ENCODE assay signal across 17 mouse cellular contexts in the genomic region with DNA sequence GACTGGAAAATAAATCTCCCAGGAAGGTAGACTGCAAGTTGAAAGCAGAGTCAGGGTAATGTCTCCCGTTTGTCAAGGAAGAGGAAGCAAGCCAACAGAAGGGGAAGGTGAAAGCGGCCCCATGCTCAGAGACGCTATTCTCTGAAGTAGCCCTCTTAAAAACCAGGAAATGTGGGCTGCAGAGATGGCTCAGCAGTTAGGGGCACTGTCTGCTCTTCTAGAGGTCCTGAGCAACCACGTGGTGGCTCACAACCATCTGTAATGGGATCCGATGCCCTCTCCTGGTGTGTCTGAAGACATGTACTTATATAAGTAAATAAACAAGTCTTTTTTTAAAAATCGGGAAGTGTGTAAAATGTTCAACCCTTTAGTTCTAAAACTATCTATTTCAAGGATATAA. TPM values are rescaled to one million over a fixed set of nuclear protein-coding genes. Genes with fewer than 3 reads are reported as not detected.
DNase-seq lines count a peak whose midpoint lies in the region; ATAC-seq and TF ChIP-seq lines count a peak whose summit lies in the region.
"Had no signal": no experiment of that assay in that cellular context is flagged by ENCODE, and none has a peak within 500 bp of the region (broad histone marks: within the 10 kb centered on the region; RNA-seq: fewer than 3 reads in every experiment).

No protein-coding gene starts in this region.

- peak overlapping the region; percentile 36 to 42 for H3K4me3 ChIP-seq in MEL (ENCODE audit: control insufficient read depth in 1 of 2, insufficient read depth in 1 of 2, low read depth in 2 of 2, low read length in 2 of 2)
- no peak overlapping the region for H3K4me3 ChIP-seq in liver, postnatal 0 days (ENCODE audit: low read depth, low read length)
- no peak overlapping the region for H3K4me3 ChIP-seq in forebrain, embryonic 12.5 days (replicated peaks)
- H3K4me3 ChIP-seq in hindbrain, embryonic 11.5 days (ENCODE audit: low read depth, low read length), result no peak overlapping the region
- H3K4me3 ChIP-seq: embryonic facial prominence, embryonic 10.5 days; neural tube, embryonic 13.5 days had no signal

- TF ChIP-seq RAD21 in MEL (IDR thresholded peaks at IDR 0.05; ENCODE audit: low read depth, low read length), result peak; percentile 31

- WGBS in liver, postnatal 0 days (ENCODE audit: insufficient replicate concordance), result 32% methylated on average over 6 of the region's 6 CpGs
- WGBS in forebrain, embryonic 12.5 days, result 77% methylated on average over 6 of the region's 6 CpGs
- 74% methylated on average over 6 of the region's 6 CpGs for WGBS in hindbrain, embryonic 11.5 days

- H3K27ac ChIP-seq in MEL (ENCODE audit: control insufficient read depth, low read depth, low read length), result peak overlapping the region; percentile 92
- no peak overlapping the region for H3K27ac ChIP-seq in liver, postnatal 0 days (ENCODE audit: low read depth)
- no peak overlapping the region for H3K27ac ChIP-seq in forebrain, embryonic 12.5 days
- no peak overlapping the region for H3K27ac ChIP-seq in hindbrain, embryonic 11.5 days (ENCODE audit: low read depth, low read length)
- H3K27ac ChIP-seq: embryonic facial prominence, embryonic 10.5 days; macrophage; neural tube, embryonic 13.5 days had no signal

- peak; percentile 42 for DNase-seq in layer of hippocampus, adult 11-12 months (ENCODE audit: low spot score)
- no peak for DNase-seq in layer of hippocampus, postnatal 10 days (ENCODE audit: low spot score in 2 of 2)
- peak; percentile 93 for DNase-seq in MEL (ENCODE audit: low read depth, low spot score)
- DNase-seq in liver, postnatal 0 days, result no peak
- no peak for DNase-seq in hindbrain, embryonic 11.5 days (ENCODE audit: low spot score)
- no peak for DNase-seq in ovary, postnatal 10 days (ENCODE audit: low spot score)
- DNase-seq: cerebellum, postnatal 14 days; kidney, postnatal 14 days; retina, postnatal 1 day; spleen, adult 18-20 months had no signal

- no peak for TF ChIP-seq EP300 in MEL (IDR thresholded peaks at IDR 0.05; ENCODE audit: low read depth in 1 of 2, low read length in 2 of 2)
- TF ChIP-seq EP300 in liver, postnatal 0 days (IDR thresholded peaks at IDR 0.05; ENCODE audit: low read depth), result no peak

- peak; percentile 65 for ATAC-seq in hematopoietic stem cell, adult 5-6 weeks (replicated peaks in 1 of 2; ENCODE audit: insufficient read depth in 1 of 2, low FRiP score in 2 of 2, low TSS enrichment in 1 of 2, low read depth in 1 of 2, poor library complexity in 2 of 2, severe bottlenecking in 2 of 2)
- ATAC-seq in liver, postnatal 0 days, result 0 out of 2 replicates have a peak, but pooled peaks have one; percentile 22
- ATAC-seq in forebrain, embryonic 12.5 days (ENCODE audit: low FRiP score), result no peak
- no peak for ATAC-seq in hindbrain, embryonic 11.5 days (ENCODE audit: low FRiP score)

- no peaks in the 10 kb centered on the region for H3K27me3 ChIP-seq in MEL (ENCODE audit: control insufficient read depth in 1 of 2, insufficient read depth in 2 of 2, low read length in 2 of 2)
- H3K27me3 ChIP-seq in liver, postnatal 0 days (ENCODE audit: insufficient read depth, low read length), result no peaks in the 10 kb centered on the region
- H3K27me3 ChIP-seq in forebrain, embryonic 12.5 days, result no peaks in the 10 kb centered on the region
- no peaks in the 10 kb centered on the region for H3K27me3 ChIP-seq in hindbrain, embryonic 11.5 days (ENCODE audit: control insufficient read depth, insufficient read depth, low read length)
- H3K27me3 ChIP-seq: neural tube, embryonic 13.5 days had no signal

- H3K4me1 ChIP-seq in MEL (ENCODE audit: control insufficient read depth in 1 of 2, insufficient read depth in 2 of 2, low read length in 2 of 2), result peaks cover 33 to 47% of the 10 kb centered on the region in 2 experiments
- H3K4me1 ChIP-seq in liver, postnatal 0 days (ENCODE audit: insufficient read depth), result peaks cover 16% of the 10 kb centered on the region; the same call in 1 of the 2 replicates
- no peaks in the 10 kb centered on the region for H3K4me1 ChIP-seq in forebrain, embryonic 12.5 days
- H3K4me1 ChIP-seq in hindbrain, embryonic 11.5 days (replicated peaks; ENCODE audit: control insufficient read depth, insufficient read depth, low read length), result no peaks in the 10 kb centered on the region

- H3K9me3 ChIP-seq in MEL (replicated peaks; ENCODE audit: insufficient read depth, low read length), result no peaks in the 10 kb centered on the region
- H3K9me3 ChIP-seq in liver, postnatal 0 days (ENCODE audit: low read length), result no peaks in the 10 kb centered on the region
- no peaks in the 10 kb centered on the region for H3K9me3 ChIP-seq in forebrain, embryonic 12.5 days
- H3K9me3 ChIP-seq in hindbrain, embryonic 11.5 days (ENCODE audit: control insufficient read depth, low read length), result no peaks in the 10 kb centered on the region
- H3K9me3 ChIP-seq: embryonic facial prominence, embryonic 10.5 days; neural tube, embryonic 13.5 days had no signal

- H3K79me2 ChIP-seq in MEL (ENCODE audit: control insufficient read depth, insufficient read depth, low read length, poor library complexity), result no peaks in the 10 kb centered on the region

- no peak overlapping the region for H3K4me2 ChIP-seq in liver, postnatal 0 days (ENCODE audit: low read depth, low read length)
- no peak overlapping the region for H3K4me2 ChIP-seq in forebrain, embryonic 12.5 days
- no peak overlapping the region for H3K4me2 ChIP-seq in hindbrain, embryonic 11.5 days (replicated peaks; ENCODE audit: low read depth, low read length)
- H3K4me2 ChIP-seq: neural tube, embryonic 13.5 days had no signal

- TF ChIP-seq CTCF in MEL (IDR thresholded peaks at IDR 0.05 in 2 of 3, conservative IDR thresholded peaks at IDR 0.05 in 1 of 3; ENCODE audit: control insufficient read depth in 1 of 3, insufficient read depth in 1 of 3, low read depth in 2 of 3, low read length in 3 of 3, poor library complexity in 1 of 3, severe bottlenecking in 1 of 3), result peak in 1 of 3 experiments; percentile 55; a peak in 2 of 6 replicates
- peak; percentile 33 for TF ChIP-seq CTCF in liver, postnatal 0 days (IDR thresholded peaks at IDR 0.05; ENCODE audit: low read depth)

- H3K36me3 ChIP-seq in MEL (ENCODE audit: control insufficient read depth in 1 of 2, insufficient read depth in 2 of 2, low read length in 2 of 2), result peaks cover 0 to 43% of the 10 kb centered on the region in 2 experiments; a peak in 2 of 4 replicates
- H3K36me3 ChIP-seq in liver, postnatal 0 days (replicated peaks; ENCODE audit: insufficient read depth, low read length), result no peaks in the 10 kb centered on the region
- no peaks in the 10 kb centered on the region for H3K36me3 ChIP-seq in forebrain, embryonic 12.5 days (replicated peaks)
- no peaks in the 10 kb centered on the region for H3K36me3 ChIP-seq in hindbrain, embryonic 11.5 days (ENCODE audit: control insufficient read depth, insufficient read depth, low read length)
- H3K36me3 ChIP-seq: embryonic facial prominence, embryonic 10.5 days had no signal

- TF ChIP-seq POLR2A in MEL (IDR thresholded peaks at IDR 0.05; ENCODE audit: control insufficient read depth in 1 of 2, insufficient read depth in 1 of 2, low read depth in 1 of 2, low read length in 2 of 2, poor library complexity in 1 of 2), result peak in 1 of 2 experiments; percentile 63; a peak in 2 of 4 replicates

- H3K9ac ChIP-seq in MEL (ENCODE audit: control insufficient read depth, low read depth, low read length, poor library complexity, severe bottlenecking), result peak overlapping the region; percentile 49
- H3K9ac ChIP-seq in liver, postnatal 0 days (replicated peaks), result no peak overlapping the region
- H3K9ac ChIP-seq in forebrain, embryonic 12.5 days, result no peak overlapping the region
- no peak overlapping the region for H3K9ac ChIP-seq in hindbrain, embryonic 11.5 days (ENCODE audit: low read depth, low read length)
- H3K9ac ChIP-seq: neural tube, embryonic 13.5 days had no signal

TF ChIP-seq in MEL, 35 proteins besides CTCF, POLR2A, EP300 and RAD21 (continues in another document):
- TF ChIP-seq POLR2AphosphoS2 (IDR thresholded peaks at IDR 0.05; ENCODE audit: low read length), result no peak
- TF ChIP-seq CHD1 (IDR thresholded peaks at IDR 0.05; ENCODE audit: low read depth, low read length), result no peak
- no peak for TF ChIP-seq NELFE (IDR thresholded peaks at IDR 0.05; ENCODE audit: low read depth, low read length)
- TF ChIP-seq USF1 (IDR thresholded peaks at IDR 0.05; ENCODE audit: low read depth, low read length), result peak; percentile 88
- TF ChIP-seq TCF12 (IDR thresholded peaks at IDR 0.05; ENCODE audit: low read depth, low read length), result no peak
- TF ChIP-seq ZMIZ1 (IDR thresholded peaks at IDR 0.05; ENCODE audit: low read depth, low read length), result no peak
- no peak for TF ChIP-seq JUND (IDR thresholded peaks at IDR 0.05; ENCODE audit: low read depth, low read length)
- TF ChIP-seq MXI1 (IDR thresholded peaks at IDR 0.05; ENCODE audit: low read depth, low read length), result peak; percentile 91
- no peak for TF ChIP-seq ZKSCAN1 (IDR thresholded peaks at IDR 0.05; ENCODE audit: low read depth, low read length)
- no peak for TF ChIP-seq HCFC1 (IDR thresholded peaks at IDR 0.05; ENCODE audit: low read depth, low read length)
- TF ChIP-seq TBP (IDR thresholded peaks at IDR 0.05; ENCODE audit: low read depth, low read length), result peak; percentile 71
- TF ChIP-seq POLR2AphosphoS5 (IDR thresholded peaks at IDR 0.05; ENCODE audit: borderline replicate concordance, low read depth, low read length), result no peak
- no peak for TF ChIP-seq ETS1 (IDR thresholded peaks at IDR 0.05; ENCODE audit: low read depth, low read length)
- TF ChIP-seq MEF2A (IDR thresholded peaks at IDR 0.05; ENCODE audit: extremely low read depth, insufficient replicate concordance, low read depth, low read length, poor library complexity, severe bottlenecking), result no peak
- TF ChIP-seq ELF1 (IDR thresholded peaks at IDR 0.05; ENCODE audit: low read depth, low read length), result peak; percentile 74
- no peak for TF ChIP-seq GATA1 (IDR thresholded peaks at IDR 0.05; ENCODE audit: low read depth, low read length)
- TF ChIP-seq KAT2A (conservative IDR thresholded peaks at IDR 0.05; ENCODE audit: low read depth, low read length), result no peak
- TF ChIP-seq MAZ (IDR thresholded peaks at IDR 0.05; ENCODE audit: low read depth, low read length), result no peak
- no peak for TF ChIP-seq E2F4 (IDR thresholded peaks at IDR 0.05; ENCODE audit: borderline replicate concordance, low read depth, low read length)

RNA-seq across cellular contexts. Expression of gene Gm10309, which starts 10.1 kb away (rescaled TPM):
- not detected for total RNA-seq in layer of hippocampus, postnatal 10 days (2021)
- 0.10 TPM in 1 of 2 replicates, not detected in the other for total RNA-seq in MEL (2012; rRNA removed)
- polyA plus RNA-seq in MEL (2012; ENCODE audit: insufficient read depth in 1 of 2, insufficient read length in 2 of 2, low read depth in 1 of 2, low replicate concordance in 2 of 2, missing spikeins in 1 of 2), result under 1 TPM in 1 of 2 experiments, not detected in 1; 0.06 TPM
- total RNA-seq in hematopoietic stem cell, adult 5-6 weeks (2017), result not detected in 2 replicates
- polyA plus RNA-seq in liver, postnatal 0 days (2015; fragmentation: Nextera tagmentation; extraction: Ambion mirVana), result 0.05 TPM in 1 of 2 replicates, not detected in the other
- polyA plus RNA-seq in forebrain, embryonic 12.5 days (2016; fragmentation: Nextera tagmentation; extraction: Ambion mirVana), result 0.28 and 0.40 TPM in 2 replicates
- 0.25 TPM in 1 of 2 replicates, not detected in the other for polyA plus RNA-seq in hindbrain, embryonic 11.5 days (2014; fragmentation: Nextera tagmentation; extraction: Ambion mirVana)
- total RNA-seq: left cerebral cortex, postnatal 25 days; midbrain, postnatal 0 days had no signal
- polyA plus RNA-seq: macrophage had no signal

Comparison
In these comparisons a context has a peak if more than half of its experiments do, and no peak if none do; other contexts are left out.
1. DNase-seq: peak in layer of hippocampus, adult 11-12 months (single experiment) and MEL (single experiment); none in layer of hippocampus, postnatal 10 days (0 of 2), liver, postnatal 0 days (single experiment), hindbrain, embryonic 11.5 days (single experiment) and ovary, postnatal 10 days (single experiment).
2. H3K4me3 ChIP-seq: peak in MEL (2 of 2); none in liver, postnatal 0 days (single experiment), forebrain, embryonic 12.5 days (single experiment) and hindbrain, embryonic 11.5 days (single experiment).
3. ATAC-seq: peak in hematopoietic stem cell, adult 5-6 weeks (2 of 2) and liver, postnatal 0 days (single experiment); none in forebrain, embryonic 12.5 days (single experiment) and hindbrain, embryonic 11.5 days (single experiment).